Mouse (Mus musculus): Measurements from ENCODE around the gene Ccdc61.

Ccdc61 gene

DNA sequence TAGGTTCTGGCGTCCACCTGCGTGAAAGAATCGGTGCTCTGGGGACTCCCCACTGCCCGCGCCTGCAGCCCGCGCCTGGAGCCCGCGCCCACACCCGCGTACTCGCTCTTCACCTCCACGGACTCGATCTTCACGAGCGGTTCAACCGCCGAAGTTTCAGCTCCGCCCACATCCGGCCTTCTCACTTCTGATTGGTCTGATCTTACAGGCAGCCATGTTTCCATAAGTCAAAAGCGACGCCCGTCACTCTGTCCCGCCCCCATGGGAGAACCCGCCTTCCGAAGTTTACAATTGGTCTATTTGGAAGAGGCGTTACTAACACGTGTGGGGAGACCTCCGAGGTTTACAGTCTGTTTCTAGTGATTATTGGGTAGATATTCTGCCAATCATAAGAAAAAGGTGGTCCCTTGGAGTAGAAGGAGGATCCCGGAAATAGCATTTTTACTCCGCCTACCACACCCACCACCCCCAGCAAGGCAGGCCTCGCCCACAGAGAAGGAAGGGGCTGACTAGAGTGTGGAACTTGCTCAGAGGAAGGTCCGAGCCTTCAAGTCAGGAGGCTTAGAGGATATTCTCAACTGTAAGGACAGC lies at the start of gene Ccdc61:
Gene Ccdc61 (minus strand): TSS at position 175 of the 591 bp plus-strand sequence.
- DNase-seq (ENCODE audit: low read depth, low spot score) = peak; percentile 97

DNA sequence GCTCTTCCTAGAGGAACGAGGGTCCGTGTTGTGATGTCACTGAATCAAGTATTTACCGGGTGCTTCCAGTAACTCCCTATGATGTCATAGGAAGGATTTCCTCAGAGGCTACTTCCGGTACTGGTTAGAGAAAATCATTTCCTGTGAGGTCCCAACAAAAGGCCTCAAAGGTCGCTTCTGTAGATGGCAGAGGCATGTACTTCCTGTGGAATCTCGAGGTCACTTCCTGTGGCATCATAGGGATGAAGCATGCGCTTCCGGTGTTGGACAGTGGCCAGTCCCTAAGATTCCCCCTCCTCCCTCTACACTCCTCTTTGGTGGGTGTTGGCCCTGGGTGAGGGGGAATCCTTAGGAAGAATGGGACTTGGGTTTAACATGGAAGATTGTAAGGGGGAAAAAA lies 49.2 kb upstream of the Ccdc61 start:
- DNase-seq (ENCODE audit: low read depth, low spot score) = no peak

DNA sequence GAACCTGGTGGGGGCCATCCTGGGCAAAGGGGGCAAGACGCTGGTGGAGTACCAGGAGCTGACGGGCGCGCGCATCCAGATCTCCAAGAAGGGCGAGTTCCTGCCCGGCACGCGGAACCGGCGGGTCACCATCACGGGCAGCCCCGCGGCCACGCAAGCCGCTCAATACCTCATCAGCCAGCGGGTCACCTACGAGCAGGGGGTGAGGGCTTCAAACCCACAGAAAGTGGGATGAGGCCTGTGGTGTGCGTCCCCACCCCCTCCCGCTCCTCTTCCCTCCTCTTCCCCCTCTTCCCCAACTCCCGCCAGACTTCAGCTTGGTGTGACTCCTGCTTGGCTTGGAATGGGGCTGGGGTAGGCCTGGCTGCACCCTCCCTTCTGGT lies 48.2 kb upstream of the Ccdc61 start:
- no peak for DNase-seq (ENCODE audit: low read depth, low spot score)

DNA sequence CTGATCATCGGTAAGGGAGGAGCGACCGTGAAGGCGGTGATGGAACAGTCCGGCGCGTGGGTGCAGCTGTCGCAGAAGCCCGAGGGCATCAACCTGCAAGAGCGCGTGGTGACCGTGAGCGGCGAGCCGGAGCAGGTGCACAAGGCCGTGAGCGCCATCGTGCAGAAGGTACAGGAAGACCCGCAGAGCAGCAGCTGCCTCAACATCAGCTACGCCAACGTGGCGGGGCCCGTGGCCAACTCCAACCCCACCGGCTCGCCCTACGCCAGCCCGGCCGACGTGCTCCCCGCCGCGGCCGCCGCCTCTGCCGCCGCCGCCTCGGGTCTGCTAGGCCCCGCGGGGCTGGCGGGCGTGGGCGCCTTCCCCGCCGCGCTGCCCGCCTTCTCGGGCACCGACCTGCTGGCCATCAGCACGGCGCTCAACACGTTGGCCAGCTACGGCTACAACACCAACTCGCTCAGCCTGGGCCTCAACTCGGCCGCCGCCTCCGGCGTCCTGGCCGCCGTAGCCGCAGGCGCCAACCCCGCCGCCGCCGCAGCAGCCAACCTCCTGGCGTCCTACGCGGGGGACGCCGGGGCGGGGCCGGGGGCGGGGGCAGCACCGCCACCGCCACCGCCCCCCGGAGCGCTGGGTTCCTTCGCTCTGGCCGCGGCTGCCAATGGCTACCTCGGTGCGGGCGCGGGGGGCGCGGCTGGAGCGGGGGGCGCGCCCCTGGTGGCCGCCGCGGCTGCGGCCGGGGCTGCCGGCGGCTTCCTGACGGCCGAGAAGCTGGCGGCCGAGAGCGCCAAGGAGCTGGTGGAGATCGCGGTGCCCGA lies 47.6 kb upstream of the Ccdc61 start:
- DNase-seq (ENCODE audit: low read depth, low spot score) = no peak

DNA sequence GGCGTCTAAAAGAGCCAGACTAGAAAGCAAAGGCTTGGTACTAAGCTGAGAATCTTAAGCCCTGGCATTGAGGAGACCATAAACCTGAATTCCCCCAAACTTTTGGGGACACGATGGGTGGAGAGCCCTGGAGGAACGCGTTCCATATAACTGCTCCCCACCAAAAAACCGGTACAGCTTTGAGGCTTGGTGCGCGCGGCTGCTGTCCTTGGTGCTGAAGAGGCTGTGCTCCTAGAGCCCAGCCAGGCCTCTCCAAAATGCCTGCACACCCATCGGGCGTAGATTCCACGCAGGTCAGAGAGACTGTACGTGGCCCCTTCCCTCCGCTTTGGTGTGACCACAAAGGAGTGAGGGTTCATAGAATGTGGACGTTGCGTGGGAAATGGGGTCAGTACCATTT lies 41.2 kb upstream of the Ccdc61 start:
- no peak for DNase-seq (ENCODE audit: low read depth, low spot score)

DNA sequence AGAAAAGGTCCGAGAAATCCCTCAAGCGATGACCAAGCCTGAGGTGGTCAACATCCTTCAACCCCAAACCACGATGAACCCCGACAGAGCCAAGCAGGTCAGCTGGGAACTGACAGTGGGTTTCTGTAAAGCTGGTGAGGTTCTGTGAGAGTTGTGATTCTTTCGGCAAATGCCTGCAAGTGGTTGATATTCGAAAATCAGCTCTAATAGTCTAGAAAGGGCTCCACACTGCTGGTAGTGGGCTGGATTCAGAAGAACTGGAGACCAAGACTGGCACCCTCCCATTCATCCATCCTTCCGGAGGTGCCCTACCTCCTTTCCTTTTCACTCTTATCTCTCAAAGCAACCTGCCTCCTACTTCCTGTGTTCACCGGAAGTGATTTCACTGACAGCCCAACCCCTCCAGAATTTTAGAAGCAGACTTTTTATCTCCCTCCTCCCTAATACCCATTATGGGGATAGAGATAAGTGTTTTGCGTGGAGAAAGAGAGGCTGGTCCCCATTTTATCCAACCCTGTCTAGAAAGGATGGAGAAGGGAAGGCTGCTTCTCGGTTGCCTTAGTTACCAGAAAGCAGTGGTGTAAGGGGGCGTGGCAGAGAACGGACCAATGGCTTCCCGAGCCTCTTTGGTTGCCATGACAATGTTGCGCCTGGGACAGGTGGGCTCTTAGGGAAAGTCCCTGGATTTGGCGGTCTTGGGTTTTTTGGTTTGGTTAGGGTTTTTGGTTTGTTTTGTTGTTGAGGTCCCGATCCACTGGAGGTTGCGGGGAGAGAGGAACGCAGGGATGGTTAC lies 40.5 kb upstream of the Ccdc61 start:
- DNase-seq (ENCODE audit: low read depth, low spot score) = no peak

DNA sequence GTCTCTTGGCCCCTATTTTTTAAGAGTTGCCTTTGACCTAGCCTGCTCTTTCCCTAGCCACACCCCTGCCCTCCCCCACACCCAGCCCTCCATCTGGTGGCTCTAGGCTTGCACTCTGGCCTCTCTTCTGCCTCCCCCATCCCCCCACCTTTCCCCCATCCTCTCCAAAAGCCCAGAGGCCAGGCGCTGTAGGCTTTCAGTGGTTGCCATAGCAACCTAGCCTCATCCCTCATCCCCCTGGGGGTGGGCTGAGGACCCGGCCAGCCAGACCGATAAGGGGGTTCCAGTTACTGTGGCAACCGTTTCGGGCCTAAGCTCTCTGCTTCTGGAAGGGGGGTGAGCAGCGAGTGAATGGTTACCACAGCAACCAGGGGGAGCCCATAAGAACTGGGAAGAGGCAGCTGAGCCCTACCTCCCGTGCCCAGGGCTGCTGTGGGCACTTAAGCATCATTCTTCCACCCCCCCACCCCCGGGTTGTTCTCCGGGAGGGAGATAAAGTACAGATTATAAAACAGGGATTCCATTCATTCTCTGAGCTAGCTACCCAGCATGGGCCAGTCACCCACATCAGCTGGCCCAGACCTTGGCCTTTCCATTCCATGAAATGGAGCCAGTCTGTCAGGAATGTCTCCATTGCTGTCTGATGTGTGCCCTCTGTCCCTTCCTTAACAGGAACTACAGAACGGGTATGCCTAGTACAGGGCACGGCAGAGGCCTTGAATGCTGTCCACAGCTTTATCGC lies 39.7 kb upstream of the Ccdc61 start:
- no peak for DNase-seq (ENCODE audit: low read depth, low spot score)

DNA sequence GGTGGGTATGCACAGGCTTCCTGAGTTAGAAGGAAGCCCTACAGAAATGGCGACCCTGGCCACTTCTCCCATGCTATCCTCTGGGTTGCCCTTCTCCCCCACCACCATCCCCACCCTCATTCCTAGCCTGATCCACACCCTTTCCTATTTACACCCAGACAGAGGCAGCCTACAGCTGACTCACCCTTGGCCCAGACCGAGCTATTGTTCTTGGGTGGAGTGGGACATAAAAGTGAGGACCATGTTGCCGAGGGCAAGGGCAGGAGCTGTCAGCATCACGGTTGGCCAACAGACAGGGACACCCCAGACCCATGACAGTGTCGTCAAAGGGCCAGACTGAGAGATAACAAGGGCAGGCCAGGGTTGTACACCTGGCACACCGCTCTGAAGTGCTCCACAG lies 37.9 kb upstream of the Ccdc61 start:
- no peak for DNase-seq (ENCODE audit: low read depth, low spot score)

DNA sequence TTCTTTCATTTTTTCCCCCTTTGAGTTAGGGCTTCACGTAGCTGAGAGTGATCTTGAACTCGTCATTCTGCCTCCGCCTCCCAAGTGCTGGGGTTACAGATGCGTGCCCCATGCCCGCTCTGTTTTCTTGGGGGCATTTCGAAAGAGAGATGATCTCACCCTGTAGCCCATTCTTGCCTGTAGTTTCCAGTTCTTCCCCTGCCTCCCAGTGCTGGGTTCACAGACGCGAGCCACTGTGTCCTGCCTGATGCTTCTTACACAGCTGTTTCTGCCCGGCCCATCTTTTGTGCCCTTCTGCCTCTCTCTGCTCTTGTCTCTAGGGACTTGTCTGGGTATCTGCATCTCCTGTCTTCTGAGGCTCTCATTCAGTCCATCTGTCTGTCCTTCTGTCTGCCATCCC lies 32.6 kb upstream of the Ccdc61 start:
- no peak for DNase-seq (ENCODE audit: low read depth, low spot score)

DNA sequence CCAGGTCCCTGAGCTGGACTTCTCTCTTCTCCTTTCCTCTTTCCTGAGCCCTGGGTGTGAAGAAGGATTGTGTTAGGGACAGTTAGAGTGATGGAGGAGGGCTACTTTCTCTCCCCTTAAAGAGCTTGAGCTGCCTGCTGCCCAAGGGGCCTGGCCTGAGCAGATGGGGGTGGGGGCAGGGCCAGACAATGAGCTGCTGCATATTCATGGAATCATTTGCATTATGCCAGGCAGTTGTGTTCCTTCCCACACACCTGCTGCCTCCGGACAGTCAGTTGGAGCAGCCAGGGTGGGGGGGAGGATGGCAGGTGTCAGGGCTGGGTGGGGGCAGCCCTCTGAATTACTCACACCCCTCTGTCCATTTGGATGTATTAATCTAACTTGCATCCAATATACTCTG lies 32.2 kb upstream of the Ccdc61 start:
- DNase-seq (ENCODE audit: low read depth, low spot score) = no peak

DNA sequence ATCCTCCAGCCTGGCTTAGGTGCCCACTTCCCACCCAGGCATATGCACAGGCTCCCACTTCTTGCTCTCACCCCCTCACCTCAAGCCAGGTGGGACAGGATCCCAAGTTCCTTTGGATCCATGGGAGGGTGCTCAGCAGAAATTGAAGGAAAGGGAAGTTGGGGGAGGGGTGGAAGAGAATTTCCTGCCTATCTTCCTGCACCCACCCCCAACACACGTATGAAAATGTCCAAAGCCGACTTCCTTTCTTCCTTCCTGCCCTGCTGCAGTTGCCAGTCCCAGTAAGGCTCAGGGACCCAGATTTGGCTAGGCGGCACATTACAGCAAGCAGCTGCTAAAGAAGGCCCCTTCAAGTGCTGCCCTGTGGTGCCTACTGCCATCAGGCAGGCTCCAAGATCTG lies 17.5 kb upstream of the Ccdc61 start:
- DNase-seq (ENCODE audit: low read depth, low spot score) = no peak

DNA sequence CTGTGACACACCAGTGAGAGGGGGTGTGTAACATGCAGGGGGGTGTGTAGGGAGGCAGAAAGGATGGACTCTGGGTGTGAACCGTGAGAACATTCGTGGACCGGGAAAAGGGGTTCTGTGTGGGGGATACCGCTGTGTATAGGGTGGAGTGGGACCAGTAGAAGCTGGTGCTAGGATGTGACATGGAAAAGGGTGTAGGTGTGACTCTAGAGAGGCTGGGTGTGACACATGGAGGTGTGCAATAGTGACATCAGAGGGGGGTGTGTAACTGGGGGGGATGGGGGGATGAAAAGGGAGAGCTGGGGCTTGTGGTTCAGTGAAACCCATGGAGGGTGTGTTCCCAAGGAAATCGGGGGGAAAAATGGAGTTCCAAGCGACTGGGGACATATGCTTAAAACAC lies 16.7 kb upstream of the Ccdc61 start:
- no peak for DNase-seq (ENCODE audit: low read depth, low spot score)

DNA sequence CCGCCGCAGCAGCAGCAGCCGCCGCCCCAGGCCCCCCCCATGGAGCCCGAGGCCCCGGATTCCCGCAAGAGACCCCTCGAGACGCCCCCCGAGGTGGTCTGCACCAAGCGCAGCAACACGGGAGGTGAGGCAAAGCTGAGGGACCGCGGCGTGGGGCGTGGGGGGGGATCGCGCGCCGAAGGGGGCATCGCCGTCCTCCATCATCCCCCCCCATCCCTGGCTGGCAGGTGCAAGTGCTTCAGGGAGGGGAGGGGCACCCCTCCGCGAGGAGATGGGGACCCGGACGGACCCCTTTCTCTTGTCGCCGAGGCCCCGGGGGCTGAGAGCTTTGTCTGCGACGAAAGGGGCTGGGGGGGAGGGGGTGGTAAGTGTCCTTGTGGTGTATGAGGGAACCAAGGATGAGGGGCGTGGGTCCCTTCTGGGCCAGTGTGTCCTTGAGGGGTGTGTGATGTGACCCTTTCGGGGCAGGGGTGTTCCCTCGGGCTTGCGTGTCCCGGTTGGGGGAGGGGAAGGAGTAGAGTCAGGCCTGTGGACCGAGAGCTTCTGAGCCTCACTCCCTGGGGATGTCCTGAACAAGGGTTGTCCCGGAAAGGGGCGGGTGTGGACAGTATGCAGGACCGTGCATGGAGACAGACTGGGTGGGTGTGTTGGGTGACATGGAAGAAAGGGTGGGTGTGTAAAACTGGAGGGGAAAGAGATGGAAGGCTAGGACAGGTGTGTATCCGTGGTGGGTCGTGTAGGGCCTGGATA lies 16.0 kb upstream of the Ccdc61 start:
- no peak for DNase-seq (ENCODE audit: low read depth, low spot score)

DNA sequence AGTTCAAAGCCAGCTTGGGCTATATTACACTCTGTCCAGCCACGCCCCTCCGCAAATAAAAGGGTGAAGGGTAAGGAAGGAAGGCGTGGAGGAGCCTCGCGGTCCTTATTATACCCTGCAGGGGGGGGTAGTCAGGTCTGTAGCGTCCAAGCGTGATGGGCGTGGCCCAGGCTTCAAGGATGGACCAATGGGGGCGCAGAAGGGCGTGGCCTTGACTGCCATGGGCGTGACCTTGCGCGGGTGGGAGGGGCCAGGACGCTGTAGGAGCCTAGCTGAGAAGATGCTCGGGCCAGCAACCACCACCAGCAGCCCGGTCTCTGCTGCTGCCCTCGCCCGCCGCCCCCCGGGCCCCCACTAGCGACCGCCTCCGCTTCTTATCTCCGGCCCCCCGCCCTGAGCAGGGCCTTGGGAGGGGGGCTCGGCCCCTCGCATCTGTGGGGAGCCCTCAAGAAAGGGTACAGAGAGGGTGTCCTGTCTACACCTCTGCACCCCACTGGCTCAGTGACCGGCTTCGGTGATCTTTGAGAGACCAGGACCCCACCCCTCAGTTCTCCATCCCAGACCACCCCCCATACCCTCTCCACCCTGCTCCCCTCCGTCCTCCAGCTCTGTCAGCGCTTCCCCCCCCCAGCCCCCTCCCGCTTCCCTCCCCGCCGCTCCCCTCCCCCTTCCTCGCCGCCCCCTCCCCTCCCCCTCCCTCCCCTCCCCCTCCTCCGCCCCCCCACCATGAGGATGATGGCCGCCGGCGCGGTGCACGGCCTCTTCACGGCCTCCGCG lies 15.1 kb upstream of the Ccdc61 start, which contains the start of gene Nova2:
Gene Nova2 (plus strand): TSS at position 727 of the 777 bp plus-strand sequence.
- peak; percentile 17 for DNase-seq (ENCODE audit: low read depth, low spot score)

DNA sequence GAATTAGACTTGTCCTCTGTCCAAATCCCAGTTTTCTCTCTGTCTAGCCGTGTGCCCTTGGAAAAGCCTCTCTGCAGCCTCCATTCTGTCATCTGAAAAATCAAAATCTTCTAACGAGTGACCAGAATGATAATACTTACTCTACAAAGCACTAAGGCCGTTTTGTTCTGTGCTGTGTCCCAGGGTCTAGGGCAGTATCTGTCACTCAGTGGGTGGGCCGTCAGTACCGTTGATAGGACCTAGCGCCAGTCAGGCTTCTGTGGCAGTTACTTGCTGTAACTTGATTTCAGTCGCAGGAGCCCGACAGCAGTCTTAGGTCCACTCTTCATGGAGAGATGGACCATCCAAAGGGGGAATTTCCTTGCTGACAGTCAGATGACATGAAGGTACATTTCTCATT lies 14.1 kb upstream of the Ccdc61 start:
- DNase-seq (ENCODE audit: low read depth, low spot score) = no peak

DNA sequence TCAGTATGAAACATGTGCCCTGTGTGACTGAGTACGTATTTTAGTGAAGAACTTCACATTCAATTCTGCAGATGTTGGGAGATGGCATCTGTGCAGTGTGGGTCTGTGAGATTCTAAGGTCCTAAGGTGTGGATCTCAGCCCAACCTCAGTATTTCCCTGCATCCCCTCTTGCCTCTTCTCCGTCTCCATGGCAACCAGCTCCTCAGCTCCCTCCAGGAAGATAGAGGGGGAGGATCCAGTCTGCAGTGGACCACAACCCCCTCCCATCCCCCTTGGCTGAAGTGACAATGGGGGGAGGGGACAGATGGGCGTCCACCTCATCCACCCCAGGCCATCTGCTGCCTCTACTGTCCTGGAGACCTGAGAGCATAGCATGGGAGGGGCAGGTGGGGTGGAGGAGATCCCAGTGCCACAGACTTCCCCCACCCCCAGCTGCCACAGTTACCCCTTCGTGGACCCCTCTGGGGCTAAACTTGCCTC lies 13.5 kb upstream of the Ccdc61 start:
- DNase-seq (ENCODE audit: low read depth, low spot score) = no peak

DNA sequence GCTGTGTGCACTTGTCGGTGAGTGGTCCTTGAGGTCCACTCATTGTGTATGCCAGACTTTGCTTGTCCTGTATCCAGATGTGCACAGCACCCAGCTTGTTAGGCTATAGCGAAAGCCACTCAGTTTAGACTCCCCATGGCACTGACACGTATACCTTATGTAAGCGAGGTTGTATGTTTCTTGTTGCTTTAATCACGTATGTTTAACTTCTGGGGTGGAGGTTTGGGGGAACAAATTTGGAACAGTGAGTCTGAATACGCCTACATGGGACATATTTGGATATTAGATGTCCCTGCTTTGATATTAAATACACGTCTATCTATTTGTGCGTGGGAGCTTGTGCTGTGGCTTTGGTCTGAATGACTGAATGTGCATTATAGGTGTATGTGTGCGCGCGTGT lies 13.1 kb upstream of the Ccdc61 start:
- DNase-seq (ENCODE audit: low read depth, low spot score) = no peak

DNA sequence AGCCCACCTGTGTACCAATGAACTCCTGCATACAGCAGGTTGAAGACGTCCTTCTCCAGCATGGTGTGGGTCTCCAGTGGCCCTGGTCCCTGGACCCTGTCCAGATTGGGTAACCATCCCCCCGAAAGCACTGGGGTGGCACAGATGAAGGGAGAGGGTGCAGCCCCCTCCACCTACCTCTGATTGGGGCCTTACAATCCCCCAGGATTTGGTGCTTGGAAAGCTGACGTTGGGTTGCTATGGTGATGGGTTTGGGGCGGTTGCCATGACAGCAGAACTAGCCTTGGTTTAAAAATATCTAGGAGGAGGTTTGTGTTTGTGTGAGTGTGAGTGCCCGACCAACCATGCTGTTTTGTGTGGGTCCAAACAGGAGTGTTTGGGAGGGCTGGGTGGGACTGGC lies 12.6 kb upstream of the Ccdc61 start:
- no peak for DNase-seq (ENCODE audit: low read depth, low spot score)

DNA sequence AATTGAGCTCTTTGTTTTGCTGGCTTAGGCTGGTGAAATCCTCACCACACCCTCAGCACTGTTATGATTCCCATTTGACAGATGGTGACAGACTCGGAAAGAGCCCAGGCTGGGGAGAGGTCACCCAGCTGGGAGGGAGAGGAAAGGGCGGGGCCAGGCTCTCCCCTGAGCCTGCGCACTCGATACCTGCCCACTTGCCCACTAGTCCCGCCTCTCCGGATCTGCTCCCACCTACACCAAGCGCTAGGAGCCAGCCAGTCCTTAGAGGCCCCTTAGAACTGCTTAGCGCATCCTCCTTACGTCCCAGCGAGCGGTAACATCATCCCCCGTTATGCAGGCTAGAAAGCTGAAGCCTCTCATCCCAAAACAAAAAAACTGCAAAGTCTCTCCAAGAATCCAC lies 10.9 kb upstream of the Ccdc61 start:
- DNase-seq (ENCODE audit: low read depth, low spot score) = no peak

DNA sequence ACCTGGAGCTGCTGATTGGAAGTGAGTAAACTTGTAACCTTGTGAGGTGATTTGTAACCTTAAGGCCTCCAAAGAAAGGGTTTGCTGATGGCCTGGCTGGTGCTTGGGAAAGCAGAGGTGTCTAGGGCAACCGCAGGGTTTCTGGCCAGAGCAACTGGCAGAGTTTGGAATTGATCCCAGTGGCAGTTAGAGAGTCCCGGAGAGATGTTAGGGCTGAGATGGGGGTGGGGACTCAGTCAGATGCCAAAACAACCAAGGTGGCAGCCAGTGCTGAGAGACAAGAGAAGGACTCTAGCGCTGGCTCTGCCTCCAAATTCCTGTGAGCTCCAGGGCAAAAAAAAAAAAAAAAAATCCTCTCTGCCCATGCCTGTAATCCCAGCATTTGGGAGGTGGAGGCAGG lies 7.7 kb upstream of the Ccdc61 start:
- DNase-seq (ENCODE audit: low read depth, low spot score) = no peak
